Mouse (Mus musculus) skeletal muscle tissue, adult 2 months (tissue): Measurements from ENCODE around the gene Adgrf2.

Source experiments
- DNase-seq: peaks from one replicate; pipeline ENCODE4 v3.0.0-alpha.2; 2012; ENCODE audit warnings: low read depth, low spot score

Adgrf2 gene

DNA sequence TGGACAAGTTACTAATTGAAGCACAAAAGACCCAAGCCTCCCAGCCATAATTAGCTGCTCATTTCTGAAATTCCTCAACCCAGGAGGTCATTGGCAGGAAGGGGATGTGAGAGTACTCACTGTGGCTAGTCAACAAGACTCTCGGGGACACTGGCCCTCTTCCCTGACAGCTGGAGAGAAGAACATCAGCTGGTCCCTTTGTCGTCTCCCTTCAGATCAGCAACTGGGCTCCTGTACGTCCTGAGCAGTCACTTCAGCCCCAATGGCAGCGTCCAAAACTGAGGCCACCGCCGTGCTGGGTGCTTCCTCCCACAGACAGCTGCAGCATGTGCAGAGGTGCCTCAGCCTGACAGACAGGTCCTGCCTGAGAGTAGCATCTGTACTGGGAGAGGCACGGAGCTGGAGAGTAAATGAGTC is at the start of gene Adgrf2:
Adgrf2 (minus strand) TSS at position 379 of the 417 bp plus-strand sequence.
- peak; percentile 26 for DNase-seq

DNA sequence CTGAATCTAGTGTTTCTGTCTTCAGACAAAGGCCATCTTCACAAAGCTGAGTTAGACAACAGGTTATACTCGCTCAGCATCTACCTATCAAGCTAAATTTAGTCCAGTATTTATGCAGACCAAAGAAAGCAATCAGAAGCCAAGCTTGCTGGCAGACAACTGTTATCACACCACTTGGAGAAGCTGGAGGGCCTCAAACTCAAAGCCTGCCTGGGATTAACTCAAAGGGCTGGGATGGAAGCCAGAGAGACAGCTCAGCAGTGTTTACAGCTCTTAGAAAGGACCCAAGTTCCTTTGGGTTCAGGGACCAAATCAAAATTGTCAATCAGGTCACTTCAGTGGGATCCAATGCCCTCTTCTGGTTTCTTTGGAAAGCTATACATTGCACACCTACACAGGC is 48.8 kb upstream of the Adgrf2 start:
- DNase-seq, result no peak

DNA sequence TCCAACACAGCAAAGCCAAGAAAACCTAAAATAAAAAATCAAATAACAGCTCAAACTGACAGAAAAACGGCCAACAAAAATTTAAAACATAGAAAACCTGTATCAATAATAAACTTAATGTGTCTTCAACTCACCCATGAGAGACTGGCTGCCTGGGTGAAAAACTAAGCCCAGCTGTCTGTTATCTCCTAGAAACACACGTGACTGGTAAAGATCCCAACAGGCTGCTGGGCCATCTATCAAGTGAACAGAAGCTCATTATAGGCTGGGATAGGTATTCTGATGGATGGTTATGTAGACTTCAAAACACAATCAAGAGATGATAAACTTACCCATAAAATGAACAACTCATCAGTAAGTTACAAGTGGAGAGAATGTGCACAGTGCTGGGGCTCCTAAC is 47.7 kb upstream of the Adgrf2 start:
- no peak for DNase-seq

DNA sequence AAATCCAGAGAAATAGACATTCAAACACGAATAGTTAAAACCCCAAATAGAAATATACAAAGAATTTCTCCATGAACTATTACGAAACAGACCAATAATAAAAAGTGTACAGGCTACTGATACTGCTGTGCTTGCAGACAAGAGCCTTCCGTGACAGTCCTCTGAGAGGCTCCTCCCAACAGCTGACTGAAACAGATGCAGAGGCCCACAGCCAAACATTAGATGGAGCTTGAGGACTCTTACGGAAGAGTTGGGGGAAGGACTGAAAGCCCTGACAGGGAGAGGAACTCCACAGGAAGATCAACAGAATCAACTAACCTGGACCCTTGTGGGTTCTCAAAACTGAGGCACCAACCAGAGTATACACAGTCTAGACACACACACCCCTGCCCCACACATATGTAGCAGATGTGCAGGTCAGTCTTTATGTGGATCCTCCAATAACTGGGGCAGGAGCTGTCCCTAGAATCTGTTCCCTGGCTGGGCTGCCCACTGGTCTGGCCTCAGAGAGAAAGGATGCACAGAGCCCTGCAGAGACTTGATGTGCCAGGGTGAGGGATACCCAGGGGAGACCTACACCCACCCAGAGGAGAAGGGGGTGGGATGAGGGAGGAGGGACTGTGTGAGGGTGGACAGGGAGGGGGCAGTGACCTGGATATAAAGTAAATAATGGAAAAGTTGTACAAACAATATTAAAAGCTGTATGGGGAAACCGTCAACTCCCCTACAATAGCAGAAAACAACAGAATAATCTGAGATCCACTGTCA is 46.9 kb upstream of the Adgrf2 start:
- peak; percentile 30 for DNase-seq

DNA sequence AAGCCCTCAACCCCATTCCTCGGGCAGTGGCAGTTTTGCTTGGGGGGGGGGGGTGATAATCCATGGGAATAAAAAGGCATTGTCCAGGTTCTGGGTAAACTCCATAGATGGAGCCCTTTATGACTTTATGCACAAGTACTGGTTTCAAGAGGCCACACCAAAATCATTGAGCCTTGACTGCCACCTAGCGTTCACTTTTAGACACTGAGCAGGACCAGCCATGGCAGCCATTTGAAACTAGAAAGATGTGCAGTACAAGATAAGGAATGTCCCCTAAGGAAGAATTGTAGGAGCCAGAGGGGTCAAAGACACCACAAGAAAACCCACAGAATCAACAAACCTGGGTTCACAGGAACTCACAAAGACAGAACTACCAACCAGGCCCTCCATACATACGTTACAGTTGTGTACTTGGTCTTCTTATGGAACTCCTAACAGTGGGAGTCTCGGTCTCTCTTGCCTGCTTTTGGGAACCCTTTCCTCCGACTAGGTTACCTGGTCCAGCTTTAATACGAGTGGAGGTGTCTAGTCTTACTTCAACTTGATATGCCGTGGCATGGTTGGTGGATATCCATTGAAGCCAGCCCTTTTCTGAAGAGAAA is 40.3 kb upstream of the Adgrf2 start:
- DNase-seq, result peak; percentile 32

DNA sequence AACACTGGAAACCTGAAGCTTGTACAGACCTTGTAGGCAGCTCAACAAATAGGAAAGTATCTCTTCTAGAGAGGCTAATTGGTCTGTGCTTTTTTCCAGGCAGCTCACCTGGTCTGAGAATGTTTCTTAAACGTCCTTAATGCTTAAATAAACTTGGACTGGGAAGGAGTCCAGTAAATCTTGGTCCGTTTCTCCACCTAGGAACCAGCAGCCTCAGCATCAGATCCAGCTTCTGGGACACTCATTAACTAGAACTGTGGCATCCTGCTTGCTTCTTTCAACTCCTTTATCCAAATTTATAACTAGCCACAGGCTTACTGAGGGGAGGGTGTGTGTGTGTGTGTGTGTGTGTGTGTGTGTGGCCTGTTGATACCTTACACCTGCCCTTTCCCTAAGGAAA is 11.8 kb upstream of the Adgrf2 start:
- DNase-seq, result no peak

DNA sequence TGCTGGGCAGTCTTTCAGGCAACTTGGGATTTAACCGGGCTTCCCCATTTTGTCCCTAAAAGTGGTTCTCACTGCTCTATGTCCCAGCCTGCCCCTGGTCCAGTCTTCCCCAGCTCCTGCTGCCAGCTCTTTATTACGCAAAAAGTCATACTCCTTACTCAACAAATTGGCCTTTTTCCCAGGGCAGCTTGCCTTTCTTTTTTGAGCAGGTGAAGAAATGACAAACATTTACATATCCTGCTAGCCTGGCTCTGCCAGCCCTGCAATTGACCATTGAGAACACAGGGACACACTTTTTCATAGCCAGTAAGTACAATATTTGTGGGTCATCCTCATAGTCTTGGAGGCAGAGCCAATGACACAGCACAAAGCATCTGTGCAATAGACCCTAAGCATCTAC is 10.2 kb upstream of the Adgrf2 start:
- DNase-seq, result peak; percentile 20

DNA sequence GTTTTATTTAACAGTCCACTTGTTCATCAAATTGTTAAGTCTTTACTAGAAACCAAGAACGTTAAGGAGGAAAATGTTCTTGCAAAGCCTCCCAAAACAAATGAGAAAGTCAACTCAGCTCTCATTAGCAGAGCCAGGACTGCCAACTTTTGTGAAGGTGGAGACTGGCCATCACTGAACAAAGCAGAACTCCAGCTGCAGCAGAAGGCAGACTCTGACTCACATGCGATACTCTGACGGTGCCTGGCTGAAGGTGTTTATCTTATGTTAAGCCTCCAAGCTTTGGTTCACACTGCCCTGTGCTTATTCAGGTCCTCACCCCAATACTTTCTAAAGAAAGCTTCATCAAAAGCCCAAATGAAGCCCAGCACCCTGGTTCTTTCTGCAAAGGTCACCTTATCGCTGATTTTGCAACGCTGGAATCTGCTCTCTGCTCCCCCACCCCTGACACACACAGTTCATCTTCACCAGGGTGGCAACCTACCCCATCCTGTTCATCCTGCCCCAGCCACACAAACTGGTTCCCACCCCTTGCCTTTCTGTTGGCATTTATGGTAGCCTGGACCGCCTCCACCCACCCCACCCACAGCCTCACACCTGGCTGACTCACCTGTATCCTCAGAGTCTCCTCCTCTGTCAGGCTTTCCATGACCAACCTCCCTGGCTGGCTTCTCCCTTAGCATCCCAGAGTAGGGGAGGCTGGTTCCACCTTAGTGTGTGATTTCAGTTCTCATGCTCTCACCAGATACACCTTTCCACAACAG is 3.9 kb upstream of the Adgrf2 start:
- DNase-seq, result no peak

DNA sequence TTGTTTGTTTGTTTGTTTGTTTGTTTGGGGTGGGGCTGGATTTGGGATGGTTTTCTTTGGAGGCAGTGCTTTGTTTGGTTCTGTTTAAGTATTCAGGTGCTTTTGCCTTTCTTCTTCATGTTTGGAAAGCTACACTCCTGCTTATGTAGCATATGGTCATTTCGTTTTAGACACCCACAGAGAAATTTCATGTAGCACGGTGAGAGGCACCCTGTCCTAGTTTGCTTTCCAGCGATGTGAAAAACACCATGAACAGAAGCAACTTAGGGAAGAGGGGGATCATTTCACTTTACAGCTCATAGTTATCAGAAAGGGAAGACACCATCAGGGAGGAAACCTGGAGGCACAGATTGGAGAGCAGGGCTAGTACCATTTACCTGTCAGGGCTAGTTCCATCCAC is 844 bp upstream of the Adgrf2 start:
- no peak for DNase-seq

DNA sequence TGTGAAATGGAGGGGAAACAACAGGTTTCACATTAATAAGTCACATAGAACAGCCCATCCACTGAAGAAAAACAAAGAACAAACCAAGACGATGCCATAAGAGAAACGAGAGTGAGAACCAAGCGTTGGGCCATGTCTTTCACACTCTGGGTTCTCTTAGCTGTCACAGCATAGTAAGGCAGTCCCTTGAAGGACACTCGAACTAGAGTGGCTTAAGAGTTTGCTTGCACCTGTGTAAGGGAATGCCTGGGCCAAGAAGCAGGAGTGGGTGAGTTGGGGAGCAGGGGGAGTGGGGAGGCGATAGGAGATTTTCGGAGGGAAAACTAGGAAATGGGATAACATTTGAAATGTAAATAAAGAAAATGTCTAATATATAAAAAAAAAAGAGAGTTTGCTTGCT is 3.2 kb downstream of the Adgrf2 start:
- DNase-seq, result no peak

DNA sequence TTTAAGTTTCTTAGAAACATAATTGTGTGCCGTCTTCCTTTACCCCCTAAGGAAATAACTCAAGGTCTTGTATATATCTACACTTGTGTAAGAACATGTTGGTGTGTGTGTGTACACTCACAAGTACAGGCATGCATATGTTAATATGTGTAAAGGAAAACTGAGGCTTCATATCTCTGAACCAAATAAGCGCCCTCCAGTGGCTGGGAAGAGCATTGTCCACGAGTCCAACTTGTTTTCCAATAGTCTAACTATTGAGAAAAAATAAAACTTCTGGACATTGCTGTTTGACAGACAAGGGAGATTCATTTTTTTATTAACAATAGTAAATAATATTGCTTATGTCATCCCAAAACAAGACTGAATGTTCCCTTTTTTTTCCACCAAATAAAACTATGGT is 24.8 kb downstream of the Adgrf2 start:
- DNase-seq, result no peak

DNA sequence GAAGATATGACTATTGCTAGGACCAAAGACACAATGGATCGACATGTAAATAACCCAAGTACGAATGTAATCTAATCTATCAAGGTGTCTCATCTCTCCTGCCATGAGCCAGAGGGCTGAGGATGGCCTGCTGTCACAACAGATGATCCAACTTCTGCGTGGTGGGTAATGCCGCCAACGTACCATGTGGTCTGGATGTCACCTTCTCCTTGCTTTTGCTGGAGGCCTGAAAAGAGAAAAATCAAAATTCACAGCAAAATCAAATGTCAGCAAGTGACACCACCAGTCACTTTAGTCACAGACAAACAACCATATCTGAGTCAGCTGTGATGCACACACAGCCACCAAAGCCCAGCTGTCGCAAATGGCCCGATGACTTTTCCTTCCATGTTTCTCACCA is 27.0 kb downstream of the Adgrf2 start:
- DNase-seq, result no peak

DNA sequence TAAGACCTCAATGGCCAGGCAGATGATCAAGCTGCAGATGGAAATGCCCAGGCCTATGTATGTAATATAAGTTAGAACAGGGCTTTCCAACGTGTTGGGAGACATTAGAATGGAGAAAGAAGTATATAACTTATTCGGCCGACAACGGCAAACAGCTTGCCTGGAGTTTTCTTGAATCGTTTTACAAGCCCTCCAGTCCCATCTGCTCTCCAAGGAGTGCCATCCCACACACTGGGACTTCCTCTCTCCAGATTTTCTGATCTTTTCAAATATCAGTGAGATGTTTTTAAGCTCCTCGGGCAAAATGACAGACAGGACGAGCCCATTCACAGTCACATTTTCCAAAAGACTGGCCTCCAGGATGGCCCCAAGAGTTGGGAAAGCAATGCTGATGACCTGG is 31.3 kb downstream of the Adgrf2 start:
- no peak for DNase-seq

DNA sequence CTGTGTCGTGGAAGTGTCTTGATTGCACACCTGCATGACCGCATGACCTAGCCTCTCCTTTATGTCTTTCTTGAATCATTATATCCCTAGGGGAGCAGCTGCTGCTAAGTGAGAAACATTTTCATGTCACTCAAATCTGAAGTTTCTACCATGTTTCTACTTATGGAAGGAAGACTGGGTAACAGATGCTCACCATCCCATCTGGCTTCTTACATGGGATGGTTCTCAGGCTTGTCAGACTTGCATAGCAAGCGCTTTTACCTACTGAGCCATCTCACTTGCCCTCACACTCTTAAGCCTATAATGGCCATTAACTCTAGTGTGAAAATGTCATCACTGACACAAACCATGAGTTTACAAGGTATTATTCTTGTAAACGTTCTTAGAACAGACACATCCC is 36.4 kb downstream of the Adgrf2 start:
- DNase-seq, result no peak

DNA sequence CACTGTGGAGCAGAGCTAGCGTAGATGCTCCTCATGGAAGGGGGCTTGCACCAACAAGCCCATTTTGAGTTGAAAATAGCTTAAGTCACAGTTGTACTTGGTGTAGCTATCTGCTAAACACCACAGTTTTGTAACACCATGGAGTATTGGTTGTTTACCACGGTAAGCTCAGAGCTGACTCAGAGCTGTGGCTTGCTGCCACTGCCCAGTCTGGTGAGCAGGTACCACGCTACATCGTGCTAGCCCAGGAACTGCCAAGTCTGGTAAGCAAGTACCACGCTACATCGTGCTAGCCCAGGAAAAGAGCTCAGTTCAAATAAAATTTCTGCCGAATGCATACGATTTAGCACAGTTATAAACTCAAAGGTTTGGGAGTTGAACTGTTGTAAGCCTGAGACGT is 39.8 kb downstream of the Adgrf2 start:
- no peak for DNase-seq

DNA sequence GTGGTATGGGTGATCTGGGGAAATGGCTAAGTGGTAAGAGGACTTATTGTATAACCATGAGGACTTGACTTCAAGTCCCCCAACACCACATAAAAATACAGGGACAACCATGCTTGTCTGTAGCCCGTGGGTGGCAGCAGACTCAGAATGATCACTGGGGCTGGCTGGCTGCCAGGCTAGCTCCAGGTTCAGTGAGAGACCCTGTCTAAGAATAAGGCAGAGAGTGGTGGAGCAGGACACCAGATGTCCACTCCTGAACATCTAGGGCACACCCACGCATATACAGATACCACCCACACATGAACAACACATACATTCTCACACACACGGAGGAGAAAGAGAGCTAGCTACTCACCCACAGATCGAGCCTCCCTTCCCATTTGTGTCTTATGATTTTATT is 47.2 kb downstream of the Adgrf2 start:
- no peak for DNase-seq

DNA sequence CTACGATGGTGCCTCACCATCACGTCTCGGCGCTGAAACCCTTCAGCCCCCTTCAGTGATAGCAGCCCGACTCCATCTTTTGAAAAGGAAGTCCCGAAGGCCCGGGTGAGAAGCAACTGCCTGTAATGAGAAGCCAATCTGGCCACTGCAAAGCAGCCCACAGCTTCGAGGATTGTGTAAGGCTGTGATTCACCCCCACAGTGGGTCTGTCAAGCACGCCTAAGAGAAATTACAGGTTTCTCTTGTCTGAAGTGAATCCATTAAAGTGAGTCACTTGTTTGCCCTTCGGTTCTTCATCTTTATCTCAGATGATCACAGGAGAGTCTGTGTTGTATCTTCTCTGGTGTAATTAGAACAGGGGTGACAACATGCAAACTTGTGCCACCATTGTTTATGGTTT is 49.8 kb downstream of the Adgrf2 start, which contains the start of gene Adgrf4:
Adgrf4 (minus strand) TSS at position 149 of the 400 bp plus-strand sequence.
- DNase-seq, result no peak

DNA sequence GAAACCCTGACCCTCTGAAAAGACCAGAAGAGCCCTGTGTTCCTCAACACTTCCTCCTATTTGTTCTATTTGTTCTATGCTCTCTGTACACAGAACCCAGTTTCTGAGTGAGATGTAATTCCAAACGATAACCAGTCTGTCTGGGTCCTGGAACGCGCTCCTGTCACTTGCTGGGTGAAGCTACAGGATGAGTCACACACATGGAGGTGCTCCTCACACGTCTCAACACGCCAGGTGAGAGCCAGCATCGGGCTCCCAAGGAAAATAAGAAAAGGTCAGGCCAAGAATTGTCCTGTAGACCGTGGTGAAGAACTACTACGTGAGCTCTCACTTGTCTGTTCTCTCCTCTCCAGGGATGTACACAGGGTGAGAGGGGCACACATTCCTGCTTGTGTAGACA is 51.4 kb downstream of the Adgrf2 start:
- no peak for DNase-seq
